Mouse (Mus musculus): Measurements from ENCODE around the gene Itm2c. TPM values are rescaled to one million over a fixed set of nuclear protein-coding genes. Genes with fewer than 3 reads are reported as not detected.
A peak's percentile ranks its signal among the peaks of the same experiment; 100 is the strongest.

The Itm2c gene
- total RNA-seq (2021) = 10 to 100 TPM; 25.3 to 33.6 TPM
- long read RNA-seq, experiment 1, transcript Itm2c-201 (6 exons, 2,230 nt) = major isoform, 72 of 81 reads
- long read RNA-seq, experiment 1, partial matches to known transcripts = 5 of 81 reads
- long read RNA-seq, experiment 1, other reads (novel, unspliced or antisense) = 3 of 81 reads
- long read RNA-seq, experiment 2, transcript Itm2c-201 (6 exons, 2,230 nt) = major isoform, 41 of 42 reads
- long read RNA-seq, experiment 2, partial matches to known transcripts = 0 of 42 reads
- long read RNA-seq, experiment 2, other reads (novel, unspliced or antisense) = 1 of 42 reads

DNA sequence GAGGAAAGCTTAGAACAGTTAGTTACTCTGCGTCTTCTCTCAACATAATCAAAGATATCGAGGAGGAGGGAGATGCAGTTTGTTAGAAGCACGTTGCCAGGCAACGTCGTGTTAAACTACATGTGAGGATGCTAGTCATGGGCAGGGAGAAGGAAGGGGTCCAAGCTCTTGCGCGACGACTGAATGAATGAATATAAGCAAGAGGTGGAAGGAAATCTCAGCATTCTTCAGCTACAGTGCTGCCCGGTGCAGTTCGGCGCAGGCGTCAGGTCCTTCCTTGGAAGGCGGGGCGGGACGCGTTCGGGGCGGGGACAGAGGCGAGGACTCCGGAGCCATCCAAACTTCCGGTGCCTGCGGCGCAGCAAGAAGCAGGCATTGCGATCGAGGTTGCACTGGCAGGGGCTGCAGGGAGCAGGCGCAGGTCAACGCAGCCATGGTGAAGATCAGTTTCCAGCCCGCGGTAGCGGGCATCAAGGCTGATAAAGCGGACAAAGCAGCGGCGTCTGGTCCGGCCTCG is at the start of gene Itm2c:
TSS of gene Itm2c (plus strand) at position 51 of the 517 bp plus-strand sequence.
- DNase-seq (ENCODE audit: low spot score) = peak; percentile 88

GRCm38 (mm10) chr1:85844981-85845380 is 49.1 kb upstream of the Itm2c start:
- DNase-seq (ENCODE audit: low spot score) = no peak

GRCm38 (mm10) chr1:85845476-85845875 is 48.6 kb upstream of the Itm2c start:
- no peak for DNase-seq (ENCODE audit: low spot score)

DNA sequence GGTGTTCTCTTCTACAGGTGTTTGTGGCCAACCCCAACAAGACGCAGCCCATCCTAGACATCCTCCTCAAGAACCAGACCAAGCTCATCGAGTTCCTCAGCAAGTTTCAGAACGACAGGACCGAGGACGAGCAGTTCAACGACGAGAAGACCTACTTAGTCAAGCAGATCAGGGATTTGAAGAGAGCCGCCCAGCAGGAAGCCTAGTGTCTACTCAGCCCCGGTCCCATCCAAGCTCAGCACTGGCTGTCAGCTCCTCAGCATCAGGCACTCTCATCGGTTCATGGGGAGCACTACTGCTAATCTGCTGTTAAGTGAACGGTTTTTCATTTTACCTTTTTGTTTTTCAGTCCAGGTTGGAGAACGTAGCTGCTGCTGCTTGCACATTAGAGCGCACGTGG is 45.1 kb upstream of the Itm2c start:
- DNase-seq (ENCODE audit: low spot score) = no peak

DNA sequence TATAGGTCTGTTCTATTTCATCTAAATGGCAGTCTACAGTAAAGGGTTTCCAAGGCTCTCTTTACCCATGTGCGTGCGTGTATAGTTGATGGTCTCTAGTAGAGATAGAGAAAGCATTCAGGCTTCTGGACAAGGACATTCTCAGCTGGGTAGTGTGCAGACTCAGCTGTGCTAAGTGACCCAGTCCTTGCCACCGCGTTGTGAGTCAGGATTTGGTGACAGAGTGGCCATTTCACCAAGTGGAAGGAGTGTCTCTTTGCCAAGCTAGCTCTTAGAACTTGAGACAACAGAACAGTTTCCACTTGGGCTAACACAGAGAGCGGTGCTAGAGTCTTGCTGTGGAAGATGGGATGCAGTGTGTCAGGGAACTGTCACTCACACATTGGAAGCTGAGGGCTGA is 43.2 kb upstream of the Itm2c start:
- DNase-seq (ENCODE audit: low spot score) = no peak

- DNase-seq (ENCODE audit: low spot score) = peak; percentile 75
Observed at GRCm38 (mm10) chr1:85852996-85853689, 40.9 kb upstream of the Itm2c start.

GRCm38 (mm10) chr1:85853865-85854264 is 40.2 kb upstream of the Itm2c start:
- no peak for DNase-seq (ENCODE audit: low spot score)

GRCm38 (mm10) chr1:85854475-85854874 is 39.6 kb upstream of the Itm2c start:
- DNase-seq (ENCODE audit: low spot score) = no peak

DNA sequence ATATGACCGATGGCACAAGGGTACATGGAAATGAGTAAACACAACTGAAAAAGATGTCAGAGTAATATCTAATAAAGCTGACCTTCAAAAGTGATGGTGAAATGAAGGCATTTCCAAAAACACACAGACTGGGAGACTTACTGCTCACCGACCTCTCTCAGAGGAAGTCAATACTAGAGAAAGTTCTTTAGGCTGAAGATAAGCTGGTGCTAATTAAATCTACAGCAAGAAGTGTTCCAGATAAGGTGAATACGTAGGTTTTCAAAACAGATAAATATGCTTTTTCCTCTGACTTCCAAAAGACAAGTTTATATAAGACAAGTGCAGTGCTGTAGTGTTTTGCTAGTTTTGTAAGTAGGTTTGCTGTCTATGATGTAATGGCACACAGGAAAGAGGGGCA is 37.8 kb upstream of the Itm2c start:
- no peak for DNase-seq (ENCODE audit: low spot score)

DNA sequence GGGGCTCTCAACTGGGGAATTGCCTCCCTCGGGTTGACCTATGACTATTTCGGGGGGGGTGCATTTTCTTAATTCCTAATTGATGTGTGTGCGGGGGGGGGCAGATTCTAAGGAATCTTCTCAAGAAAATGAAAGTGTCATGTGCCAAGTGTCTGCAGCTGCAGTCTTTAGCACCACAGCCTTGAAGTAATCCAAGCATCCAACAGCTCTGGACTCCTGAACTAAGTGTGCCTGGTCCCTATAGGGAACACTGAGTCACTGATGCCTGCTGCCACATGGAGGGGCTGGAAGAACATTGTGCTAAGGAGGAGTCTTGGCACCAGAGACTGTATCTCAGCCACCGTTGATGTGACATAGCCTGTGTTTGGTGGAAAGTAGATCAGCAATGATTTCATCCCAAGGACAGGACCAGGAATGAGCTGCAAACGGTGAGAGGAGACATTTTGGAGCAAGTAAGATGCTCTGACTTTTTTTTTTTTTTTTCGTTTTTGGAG is 36.8 kb upstream of the Itm2c start:
- peak; percentile 24 for DNase-seq (ENCODE audit: low spot score)

DNA sequence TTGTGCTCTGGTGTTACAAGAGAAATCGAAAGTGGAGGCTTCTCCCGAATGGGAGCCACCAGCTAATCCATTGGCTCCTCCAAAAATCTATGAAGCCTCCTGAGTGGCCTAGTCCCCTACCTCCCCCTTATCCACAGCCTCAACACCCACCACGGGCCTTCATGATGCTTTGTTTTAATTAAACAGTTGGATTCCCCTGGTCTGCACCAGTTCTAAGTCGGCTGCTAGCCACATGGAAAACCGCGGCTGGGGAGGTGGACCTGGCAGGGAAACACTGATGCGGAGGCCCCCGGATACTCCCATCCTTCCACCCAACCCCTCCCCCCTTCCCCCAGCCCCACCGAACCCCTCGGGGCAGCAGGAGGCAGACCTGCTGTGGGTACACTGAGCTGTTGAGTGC is 29.7 kb upstream of the Itm2c start:
- no peak for DNase-seq (ENCODE audit: low spot score)

- no peak for DNase-seq (ENCODE audit: low spot score)
Observed at GRCm38 (mm10) chr1:85870001-85870400, 24.1 kb upstream of the Itm2c start.

DNA sequence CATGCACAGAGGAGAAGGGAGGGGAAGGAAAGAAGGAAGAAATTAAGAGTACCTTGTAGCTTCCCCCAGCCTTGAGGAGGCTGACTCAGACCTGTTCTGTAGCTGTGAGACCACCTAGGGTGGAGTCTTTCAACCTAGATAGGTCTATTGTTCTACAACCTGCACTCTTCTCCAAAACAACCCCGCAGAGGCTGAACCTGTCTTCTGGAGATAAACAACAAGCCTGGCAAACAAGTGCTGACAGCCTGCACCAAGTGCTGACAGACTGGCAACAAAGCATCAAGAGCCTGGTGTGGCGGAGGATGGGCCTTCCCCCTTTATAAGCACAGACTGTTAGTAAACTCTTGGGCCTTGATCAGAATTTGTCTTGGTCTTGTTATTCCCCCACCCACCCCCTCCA is 23.5 kb upstream of the Itm2c start:
- no peak for DNase-seq (ENCODE audit: low spot score)

- DNase-seq (ENCODE audit: low spot score) = no peak
Observed at GRCm38 (mm10) chr1:85882003-85882402, 12.1 kb upstream of the Itm2c start.

DNA sequence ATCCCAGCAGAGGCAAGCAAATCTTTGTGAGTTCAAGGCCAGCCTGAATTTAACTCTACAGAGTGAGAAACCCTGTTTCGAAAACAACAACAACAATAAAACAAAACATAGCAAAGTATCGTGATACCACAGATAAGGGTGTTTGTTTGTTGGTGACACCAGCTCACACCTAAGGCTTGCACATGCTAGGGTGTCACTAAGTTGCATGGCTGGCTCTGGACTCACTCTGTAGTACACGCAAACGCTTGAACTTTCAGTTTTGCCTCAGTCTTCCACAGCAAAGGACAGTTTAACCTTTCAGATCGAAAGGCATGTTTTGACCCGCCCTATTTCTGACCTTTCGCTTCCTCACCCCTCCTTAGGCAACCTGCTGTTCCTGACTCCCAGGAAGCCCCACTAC is 6.9 kb upstream of the Itm2c start:
- no peak for DNase-seq (ENCODE audit: low spot score)

DNA sequence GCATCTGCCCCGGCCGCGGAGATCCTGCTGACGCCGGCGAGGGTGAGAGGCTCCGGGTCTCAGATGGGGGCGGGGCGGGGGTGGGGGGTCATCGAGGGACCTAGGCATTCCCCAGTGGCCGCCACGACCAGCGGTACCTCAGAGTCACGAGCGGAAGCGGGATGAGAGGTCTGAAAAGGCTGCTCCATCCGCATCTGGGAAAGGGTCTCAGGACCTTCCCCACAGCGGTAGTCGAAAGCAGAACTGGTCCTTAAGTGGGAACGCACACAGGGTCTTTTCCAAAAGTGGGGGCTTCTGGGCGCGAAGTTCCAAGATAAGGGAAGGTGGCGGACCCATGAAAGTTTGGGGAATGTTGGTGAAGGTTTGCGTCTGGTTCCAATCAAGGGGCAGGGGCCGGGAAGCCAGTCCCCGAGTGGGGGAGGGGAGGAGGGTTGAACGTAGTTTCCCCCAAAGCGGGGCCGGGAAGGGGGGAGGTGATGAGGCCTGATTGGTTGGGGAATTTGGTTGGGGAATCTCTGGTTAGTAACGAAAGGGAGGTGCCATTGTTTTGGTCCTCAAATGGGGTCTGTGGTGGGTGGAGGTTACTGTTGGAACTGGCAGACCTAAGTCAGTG is 773 bp downstream of the Itm2c start:
- DNase-seq (ENCODE audit: low spot score) = no peak

DNA sequence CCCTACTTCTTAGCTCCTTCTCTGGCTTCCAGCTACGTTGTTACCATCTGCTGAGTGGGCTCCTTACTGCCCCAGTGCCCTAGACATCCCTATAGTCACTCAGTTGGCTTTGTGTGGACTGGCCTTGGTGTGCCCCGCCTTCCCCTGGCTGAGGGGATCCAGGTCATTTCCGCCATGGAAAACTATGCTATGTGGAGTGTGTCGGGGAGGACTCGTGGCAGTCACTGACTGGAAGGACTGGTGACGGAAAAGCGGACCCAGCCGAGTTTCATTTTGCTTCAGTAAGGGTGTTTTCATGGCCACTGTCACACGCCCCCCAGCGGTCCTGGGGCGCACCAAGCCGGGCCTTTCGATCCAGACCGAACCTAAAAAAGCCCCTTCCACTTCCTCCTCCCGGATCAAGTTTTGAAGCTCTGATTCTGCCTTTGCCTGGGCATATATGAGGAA is 1.3 kb downstream of the Itm2c start:
- DNase-seq (ENCODE audit: low spot score) = peak; percentile 44

DNA sequence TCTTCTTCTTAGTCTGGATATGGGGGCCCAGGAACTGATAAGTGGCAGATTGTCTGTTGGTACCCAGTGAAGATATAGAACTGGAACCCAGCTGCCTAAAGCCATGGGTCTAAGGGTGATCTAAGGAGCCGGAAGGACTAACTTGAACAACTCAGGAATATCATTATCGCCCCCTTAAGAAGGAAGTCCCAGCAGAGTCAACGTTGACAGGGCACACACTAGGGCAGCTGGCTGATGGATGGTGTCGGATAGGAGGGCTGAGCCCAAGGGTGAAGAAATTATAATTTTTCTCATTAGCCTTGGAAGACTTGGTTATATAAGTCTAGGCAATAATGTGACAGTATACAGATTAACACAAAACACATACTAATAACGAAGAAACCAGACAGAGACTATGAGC is 2.0 kb downstream of the Itm2c start:
- DNase-seq (ENCODE audit: low spot score) = no peak

GRCm38 (mm10) chr1:85896781-85897700 is 3.0 kb downstream of the Itm2c start:
- no peak for DNase-seq (ENCODE audit: low spot score)

- no peak for DNase-seq (ENCODE audit: low spot score)
Observed at GRCm38 (mm10) chr1:85897901-85898760, 4.0 kb downstream of the Itm2c start.

All from gastrocnemius, adult 18-20 months (tissue).